Mouse (Mus musculus) T-cell, adult 2 months (primary cell): ENCODE data around the gene Csnk1g2.
A peak's percentile ranks its signal among the peaks of the same experiment; 100 is the strongest.

Experiments used
- DNase-seq: peaks from one replicate; pipeline ENCODE4 v3.0.0; 2022; ENCODE audit warnings: low spot score

The Csnk1g2 gene

DNA sequence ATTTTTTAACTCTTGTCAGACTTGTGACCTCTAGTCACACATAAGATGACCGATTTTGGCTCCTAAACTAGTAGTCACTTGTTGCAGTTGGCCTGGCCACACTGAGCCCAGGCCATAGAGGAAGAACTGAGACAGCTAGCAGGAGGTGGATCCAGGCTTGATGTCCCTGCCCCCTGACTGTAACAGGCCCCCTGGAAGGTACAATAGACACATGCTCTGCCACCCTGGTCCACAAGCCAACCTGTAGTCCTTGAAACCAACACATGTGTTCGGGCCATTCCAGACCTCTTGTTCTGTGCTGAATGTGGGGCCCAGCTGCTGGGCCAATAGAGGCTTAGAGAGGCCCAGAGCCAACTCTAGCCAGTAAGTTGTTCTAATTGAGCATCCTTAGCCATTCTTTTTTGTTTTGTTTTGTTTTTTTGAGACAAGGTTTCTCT lies 57.6 kb downstream of the Csnk1g2 start:
- DNase-seq = no peak

DNA sequence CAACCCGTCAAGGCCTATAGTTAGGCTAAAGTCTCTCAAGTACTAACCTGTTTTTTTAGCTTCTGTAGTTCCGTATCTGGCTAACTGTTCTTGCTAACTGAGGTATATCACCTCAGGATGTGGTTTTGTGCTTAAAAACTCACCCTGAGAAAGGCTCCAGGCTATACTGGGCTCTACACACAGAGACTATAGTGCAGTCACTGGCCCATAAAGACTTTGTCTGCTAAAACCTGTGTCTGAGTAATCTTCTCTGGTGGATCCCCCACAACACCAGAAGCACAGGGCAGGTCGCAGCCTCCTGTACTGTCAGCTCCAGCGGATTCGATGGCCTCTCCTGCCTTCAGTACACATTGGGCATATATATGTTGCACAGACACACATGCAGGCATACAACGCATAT lies 59.4 kb downstream of the Csnk1g2 start:
- DNase-seq = peak; percentile 71

DNA sequence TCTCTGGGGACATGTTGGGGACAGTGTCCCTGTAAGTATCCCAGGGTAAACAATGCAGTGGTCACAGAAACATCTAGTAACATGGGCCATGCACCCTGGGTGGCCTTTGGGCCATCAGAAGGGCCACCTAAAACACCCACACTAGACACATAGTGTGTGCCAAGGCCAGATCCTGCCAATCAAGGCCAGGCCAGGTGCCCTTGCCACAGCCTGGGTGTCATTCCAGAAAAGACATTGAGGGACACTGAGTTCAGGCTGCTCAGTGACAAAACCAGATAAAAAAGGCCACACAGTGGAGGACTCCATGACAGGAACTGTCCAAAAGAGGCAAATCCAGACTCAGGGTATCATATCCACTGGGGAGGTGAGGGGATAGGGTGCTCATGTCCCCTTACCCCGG lies 61.0 kb downstream of the Csnk1g2 start:
- DNase-seq = no peak

DNA sequence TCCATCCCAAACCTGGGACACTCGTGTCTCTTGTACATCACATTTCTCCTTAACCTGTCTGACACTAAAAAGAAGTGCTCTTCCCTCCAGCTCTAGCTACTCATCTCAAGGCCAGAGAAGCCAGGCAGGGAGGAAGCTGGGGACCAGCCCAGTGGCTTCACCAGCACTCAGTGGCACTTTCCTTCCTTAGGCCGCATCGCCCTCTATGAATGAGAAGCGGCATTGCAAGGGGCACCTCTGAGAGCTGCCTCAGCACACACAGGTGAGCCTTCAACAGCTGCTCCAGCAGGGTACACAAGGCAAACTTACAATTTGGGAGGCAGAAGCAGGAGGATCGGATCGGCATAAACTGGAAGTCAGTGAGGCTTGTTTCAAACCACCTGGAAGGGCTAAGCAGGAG lies 61.6 kb downstream of the Csnk1g2 start:
- peak; percentile 83 for DNase-seq

GRCm38 (mm10) chr10:80684984-80685383 lies 62.3 kb downstream of the Csnk1g2 start:
- no peak for DNase-seq

GRCm38 (mm10) chr10:80686617-80687016 lies 64.0 kb downstream of the Csnk1g2 start:
- no peak for DNase-seq

DNA sequence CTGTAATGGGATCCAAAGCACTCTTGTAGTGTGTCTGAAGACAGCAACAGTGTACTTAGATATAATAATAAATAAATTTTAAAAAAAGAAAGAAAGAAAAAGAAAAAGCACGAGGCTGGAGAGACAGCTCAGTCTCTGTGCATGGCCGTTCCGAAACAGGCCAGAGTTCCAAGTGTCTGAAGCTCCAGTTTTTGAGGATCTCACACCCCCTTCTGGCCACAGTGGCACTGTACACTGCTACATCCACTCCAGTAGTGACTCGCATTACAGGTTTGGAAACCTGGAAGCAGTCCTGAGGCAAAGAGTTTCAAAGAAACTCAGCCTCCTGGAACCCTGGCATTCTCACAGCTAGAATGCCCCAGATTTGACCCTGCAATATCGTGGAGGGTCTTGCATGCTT lies 65.2 kb downstream of the Csnk1g2 start:
- peak; percentile 75 for DNase-seq
